Mouse (Mus musculus) bone marrow macrophage, adult 2 months (primary cell): ENCODE measurements around the gene Il15ra. TPM values are rescaled to one million over a fixed set of nuclear protein-coding genes. Genes with fewer than 3 reads are reported as not detected.

ENCODE experiments used
- H3K27ac ChIP-seq: 2 replicates; pipeline ENCODE4 v1.5.1; 2012; ENCODE audit warnings: low read depth, low read length; ENCODE audit not compliant: insufficient read depth
- H3K4me1 ChIP-seq: 2 replicates; pipeline ENCODE4 v1.6.1; 2012; ENCODE audit warnings: low read length; ENCODE audit not compliant: control insufficient read depth, insufficient read depth
- H3K4me3 ChIP-seq: 2 replicates; pipeline ENCODE4 v1.5.1; 2012; ENCODE audit warnings: mild to moderate bottlenecking, low read length, moderate library complexity; ENCODE audit not compliant: insufficient read depth
- CTCF ChIP-seq: IDR thresholded peaks from 2 replicates; pipeline ENCODE4 v1.5.1; 2012; ENCODE audit warnings: low read depth, mild to moderate bottlenecking, low read length, moderate library complexity
- POLR2A ChIP-seq: IDR thresholded peaks from 2 replicates; pipeline ENCODE4 v1.6.1; 2012; ENCODE audit warnings: mild to moderate bottlenecking, low read depth, low read length, borderline replicate concordance
- polyA plus RNA-seq: library from polyadenylated mRNA; stranded (reverse); fragments of >200 nt; gene quantifications from 2 replicates; pipeline ENCODE4 v1.2.4, GENCODE M21; 2012; ENCODE audit not compliant: missing spikeins, insufficient read depth, insufficient read length

Il15ra gene
- polyA plus RNA-seq, 1 experiment, result 10.7 TPM

- no peak for TF ChIP-seq CTCF
- H3K27ac ChIP-seq, result no peak overlapping the region
- no peaks in the 10 kb centered on the region for H3K4me1 ChIP-seq
Measured at GRCm38 (mm10) chr2:11679626-11680025, 25.5 kb upstream of the Il15ra start.

GRCm38 (mm10) chr2:11682712-11683111 is 22.4 kb upstream of the Il15ra start:
- Histone ChIP-seq H3K27ac (no peak overlapping the region), H3K4me3 (no peak overlapping the region), H3K4me1 (no peaks in the 10 kb centered on the region)
- TF ChIP-seq CTCF (no peak), POLR2A (no peak)

More at GRCm38 (mm10) chr2:11679626-11680025, 25.5 kb upstream of the Il15ra start:
- no peak overlapping the region for H3K4me3 ChIP-seq

GRCm38 (mm10) chr2:11686512-11686911 is 18.6 kb upstream of the Il15ra start:
- Histone ChIP-seq H3K4me3 (no peak overlapping the region), H3K4me1 (peaks cover 8% of the 10 kb centered on the region), H3K27ac (no peak overlapping the region)
- TF ChIP-seq CTCF, result no peak
- TF ChIP-seq POLR2A, result no peak

- Histone ChIP-seq H3K27ac (no peak overlapping the region), H3K4me3 (no peak overlapping the region), H3K4me1 (peaks cover 10% of the 10 kb centered on the region)
- TF ChIP-seq POLR2A (no peak), CTCF (no peak)
Measured at GRCm38 (mm10) chr2:11687436-11687835, 17.7 kb upstream of the Il15ra start.

GRCm38 (mm10) chr2:11690201-11690890 is 14.7 kb upstream of the Il15ra start:
- TF ChIP-seq POLR2A, result no peak
- TF ChIP-seq CTCF, result no peak
- Histone ChIP-seq H3K4me3 (no peak overlapping the region), H3K4me1 (peaks cover 12% of the 10 kb centered on the region), H3K27ac (no peak overlapping the region)

GRCm38 (mm10) chr2:11693352-11693751 is 11.7 kb upstream of the Il15ra start:
- H3K27ac ChIP-seq, result no peak overlapping the region
- peaks cover 12% of the 10 kb centered on the region for H3K4me1 ChIP-seq
- TF ChIP-seq CTCF, result no peak
- no peak for TF ChIP-seq POLR2A
- no peak overlapping the region for H3K4me3 ChIP-seq

- Histone ChIP-seq H3K4me3 (no peak overlapping the region), H3K4me1 (peaks cover 12% of the 10 kb centered on the region), H3K27ac (no peak overlapping the region)
- TF ChIP-seq POLR2A (no peak), CTCF (no peak)
Measured at GRCm38 (mm10) chr2:11694104-11694503, 11.0 kb upstream of the Il15ra start.

GRCm38 (mm10) chr2:11695867-11696266 is 9.2 kb upstream of the Il15ra start:
- TF ChIP-seq POLR2A, result no peak
- TF ChIP-seq CTCF, result no peak
- peaks cover 4% of the 10 kb centered on the region; the same call in 1 of the 2 replicates for H3K4me1 ChIP-seq
- no peak overlapping the region for H3K4me3 ChIP-seq
- no peak overlapping the region for H3K27ac ChIP-seq

- no peak overlapping the region for H3K27ac ChIP-seq
- TF ChIP-seq POLR2A (no peak), CTCF (no peak)
Measured at GRCm38 (mm10) chr2:11698994-11699393, 6.1 kb upstream of the Il15ra start.

GRCm38 (mm10) chr2:11699905-11700304 is 5.2 kb upstream of the Il15ra start:
- Histone ChIP-seq H3K4me3 (no peak overlapping the region), H3K27ac (no peak overlapping the region), H3K4me1 (peaks cover 2% of the 10 kb centered on the region; the same call in 1 of the 2 replicates)
- no peak for TF ChIP-seq CTCF
- TF ChIP-seq POLR2A, result no peak

More at GRCm38 (mm10) chr2:11698994-11699393, 6.1 kb upstream of the Il15ra start:
- no peak overlapping the region for H3K4me3 ChIP-seq
- no peaks in the 10 kb centered on the region for H3K4me1 ChIP-seq
